Mouse (Mus musculus) layer of hippocampus, postnatal 36 days (tissue): ENCODE measurements around the gene Fbxw21. TPM values are rescaled to one million over a fixed set of nuclear protein-coding genes. Genes with fewer than 3 reads are reported as not detected.
"Not testable (repeated sequence)": the region's sequence is repeated elsewhere in the genome, so short reads cannot be mapped to it uniquely, and the experiment has no call there.

ENCODE experiments used
- DNase-seq, 2 experiments: peaks; one replicate each; pipeline ENCODE4 v3.0.0; 2022
- total RNA-seq, 2 experiments: library from RNA; stranded (reverse); gene quantifications; 2 replicates each; pipeline ENCODE4 v1.2.3; 2021

Fbxw21 gene
- total RNA-seq, result not detected

- no peak for DNase-seq
These were observed at the start of gene Fbxw21 for GRCm38 (mm10) chr9:109161941-109162340. Gene Fbxw21, minus strand, starts transcription at chr9:109162041.

GRCm38 (mm10) chr9:109201347-109201746 lies 39.5 kb upstream of the Fbxw21 start:
- DNase-seq, result not testable (repeated sequence)

DNA sequence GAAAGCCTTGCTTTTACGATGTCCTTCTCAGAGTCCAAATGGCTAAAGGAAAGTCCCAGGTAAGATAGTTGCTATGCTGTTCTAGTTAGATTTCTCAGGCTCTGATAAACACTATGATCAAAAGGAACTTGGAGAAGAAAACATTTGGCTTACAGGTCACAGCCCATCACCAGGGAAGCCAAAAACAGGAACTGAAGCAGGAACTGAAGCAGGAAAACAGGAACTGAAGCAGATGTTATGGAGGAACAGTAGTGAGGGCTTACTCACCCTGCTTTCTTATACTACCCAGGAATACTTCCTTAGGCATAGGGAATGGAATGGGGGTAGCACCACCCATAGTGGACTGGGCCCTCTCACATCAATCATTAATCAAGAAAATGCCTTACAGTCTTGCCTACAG lies 38.5 kb upstream of the Fbxw21 start:
- no peak for DNase-seq

DNA sequence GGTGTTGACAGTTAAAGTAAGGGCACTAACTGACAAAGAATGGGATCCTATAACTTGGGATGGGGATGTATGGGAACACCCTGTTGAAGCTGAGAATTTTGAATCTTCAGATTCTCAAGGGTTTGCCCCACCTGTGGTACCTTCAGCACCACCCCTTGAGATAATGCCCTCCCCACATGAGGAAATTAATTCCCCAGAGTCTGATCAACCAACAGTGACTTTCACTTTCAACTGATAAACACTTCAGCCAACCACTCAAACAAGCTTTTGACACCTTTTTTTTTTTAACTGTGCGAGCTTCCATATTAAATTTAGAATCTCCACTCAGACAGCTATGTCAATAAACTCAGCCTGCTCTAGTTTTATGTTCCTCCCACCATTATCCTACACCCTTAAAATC lies 37.5 kb upstream of the Fbxw21 start:
- DNase-seq, result no peak

GRCm38 (mm10) chr9:109195875-109196274 lies 34.0 kb upstream of the Fbxw21 start, which contains the start of gene Fbxw13:
Gene Fbxw13, minus strand, starts transcription at chr9:109195975.
- DNase-seq, result not testable (repeated sequence)

GRCm38 (mm10) chr9:109177208-109177607 lies 15.4 kb upstream of the Fbxw21 start:
- DNase-seq, result no peak

DNA sequence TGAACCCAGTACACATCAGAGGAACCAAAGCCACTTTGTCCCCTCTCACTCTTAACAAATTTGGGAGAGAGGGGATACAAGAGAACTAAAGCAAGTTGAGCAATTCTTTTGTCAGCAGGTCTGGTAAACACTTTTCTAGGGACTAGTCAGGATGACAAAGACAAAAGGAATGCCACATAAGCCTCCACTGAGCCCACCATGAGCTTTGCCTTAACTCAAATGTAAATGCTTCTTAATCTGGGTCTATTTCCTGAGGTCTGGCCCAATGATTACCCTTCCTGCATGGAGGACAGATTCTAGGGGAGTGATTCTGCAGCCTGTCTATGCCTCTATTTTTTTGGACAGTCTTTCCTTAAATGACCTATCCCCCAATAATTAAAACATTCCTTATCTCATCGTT lies 14.5 kb upstream of the Fbxw21 start:
- no peak for DNase-seq

- DNase-seq, result no peak
These were observed 5.5 kb upstream of the Fbxw21 start for GRCm38 (mm10) chr9:109167316-109167715.

DNA sequence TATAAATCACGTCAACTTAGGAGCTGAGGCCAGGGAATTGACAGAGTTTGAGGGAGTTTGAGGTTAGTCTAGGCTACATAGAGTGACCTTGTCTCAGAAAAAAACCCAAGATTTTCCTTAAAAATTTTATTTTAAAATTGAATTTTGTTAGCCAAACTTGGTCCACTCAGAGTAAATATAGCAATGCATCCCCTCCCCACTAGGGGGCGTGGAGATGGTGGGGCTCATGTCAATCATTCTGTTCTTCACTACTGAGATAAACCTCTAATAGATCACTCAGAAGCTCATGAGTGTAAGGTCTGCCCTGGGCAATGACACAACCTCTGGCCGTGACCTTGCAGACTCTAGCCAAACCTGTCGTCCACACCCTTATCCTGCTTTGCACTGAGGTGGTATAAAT lies 21.4 kb downstream of the Fbxw21 start:
- DNase-seq, result not testable (repeated sequence)

GRCm38 (mm10) chr9:109130076-109130475 lies 31.8 kb downstream of the Fbxw21 start:
- no peak for DNase-seq

- DNase-seq, result no peak
These were observed 33.6 kb downstream of the Fbxw21 start for GRCm38 (mm10) chr9:109128211-109128610.

- DNase-seq, result no peak
These were observed 34.8 kb downstream of the Fbxw21 start for GRCm38 (mm10) chr9:109127076-109127475.

DNA sequence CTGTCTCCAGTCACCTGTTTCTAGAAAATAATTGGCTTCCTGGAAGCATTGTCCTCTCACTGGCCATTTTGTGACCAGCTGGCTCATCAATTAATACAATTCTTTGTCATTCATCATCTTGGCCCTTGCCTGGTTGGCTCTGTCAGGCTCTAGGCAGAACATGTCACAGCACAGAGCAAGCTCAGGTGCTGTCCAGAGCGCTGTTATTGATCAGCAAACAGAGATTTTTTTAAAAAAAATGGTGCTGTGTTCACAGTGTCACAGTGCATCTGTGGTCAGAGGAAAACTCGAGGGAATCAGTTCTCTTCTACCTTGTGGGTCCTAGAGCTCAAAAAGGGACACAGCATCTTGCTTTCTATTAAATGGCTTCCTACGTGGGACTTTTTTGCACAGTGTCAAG lies 36.4 kb downstream of the Fbxw21 start:
- no peak for DNase-seq

GRCm38 (mm10) chr9:109125043-109125442 lies 36.8 kb downstream of the Fbxw21 start:
- no peak for DNase-seq

GRCm38 (mm10) chr9:109124164-109124563 lies 37.7 kb downstream of the Fbxw21 start:
- DNase-seq, result no peak

GRCm38 (mm10) chr9:109123266-109123665 lies 38.6 kb downstream of the Fbxw21 start:
- DNase-seq, result no peak

- DNase-seq, result peak in 1 of 2 experiments; percentile 26
These were observed 39.2 kb downstream of the Fbxw21 start for GRCm38 (mm10) chr9:109122553-109123085.

DNA sequence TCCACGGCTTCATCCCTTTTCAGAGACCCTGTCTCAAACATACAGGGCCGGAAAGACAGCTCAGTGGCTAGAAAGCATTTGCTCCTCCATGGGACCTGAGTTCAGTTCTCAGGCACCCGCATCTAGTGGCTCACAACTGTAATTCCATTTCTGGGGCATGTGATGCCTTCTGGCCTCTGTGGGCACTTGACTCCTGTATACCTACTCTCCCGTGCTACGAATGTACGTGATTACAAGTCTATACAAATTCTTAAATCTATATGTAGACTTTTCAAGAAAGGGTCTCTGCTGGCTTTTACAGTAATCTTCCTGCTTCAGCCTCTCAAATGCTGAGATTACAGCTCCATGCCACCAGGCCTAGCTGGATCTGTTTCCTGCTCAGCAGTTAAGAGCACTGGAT lies 40.9 kb downstream of the Fbxw21 start:
- no peak for DNase-seq

DNA sequence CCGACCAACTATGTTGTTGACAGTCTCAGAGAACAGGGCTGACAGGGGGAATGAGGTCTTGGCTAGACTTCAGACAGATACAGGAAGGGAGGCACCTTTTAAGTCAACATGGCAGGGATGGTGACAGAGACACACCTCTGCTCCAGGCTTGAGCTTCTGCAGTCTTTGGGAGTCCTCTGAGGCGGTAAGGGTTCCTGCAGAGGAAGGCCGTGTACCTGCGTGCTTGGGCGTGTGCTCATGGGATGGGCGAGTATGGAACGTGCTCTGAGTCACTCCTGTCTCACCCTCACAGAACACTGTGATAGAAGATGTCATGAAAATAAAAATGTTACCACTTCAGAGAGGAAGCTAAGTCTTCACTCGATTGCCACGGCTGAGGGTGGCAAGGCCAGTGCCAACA lies 42.3 kb downstream of the Fbxw21 start:
- DNase-seq, result no peak

DNA sequence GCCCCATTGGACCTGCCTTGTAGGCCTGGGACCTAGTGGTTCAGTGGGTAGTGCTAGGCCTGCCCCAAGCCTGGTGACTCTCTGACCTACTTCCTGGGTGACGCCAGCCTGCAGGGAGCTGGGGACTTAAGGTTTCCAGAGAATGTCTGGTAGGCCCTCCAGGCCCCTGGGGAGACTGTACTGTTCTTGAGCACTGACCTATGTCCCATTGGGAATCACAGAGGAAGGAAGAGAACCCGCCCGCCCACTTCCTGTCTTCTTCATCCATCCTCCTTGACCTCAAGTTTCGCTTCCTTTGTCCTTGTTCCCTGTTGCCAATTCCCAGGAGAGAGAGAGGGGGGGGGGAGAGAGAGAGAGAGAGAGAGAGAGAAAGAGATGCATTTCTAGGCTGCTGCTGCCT lies 43.7 kb downstream of the Fbxw21 start:
- DNase-seq, result no peak

- no peak for DNase-seq
These were observed 45.6 kb downstream of the Fbxw21 start for GRCm38 (mm10) chr9:109116205-109116604.

- DNase-seq, result no peak
These were observed 47.0 kb downstream of the Fbxw21 start for GRCm38 (mm10) chr9:109114871-109115270.

DNA sequence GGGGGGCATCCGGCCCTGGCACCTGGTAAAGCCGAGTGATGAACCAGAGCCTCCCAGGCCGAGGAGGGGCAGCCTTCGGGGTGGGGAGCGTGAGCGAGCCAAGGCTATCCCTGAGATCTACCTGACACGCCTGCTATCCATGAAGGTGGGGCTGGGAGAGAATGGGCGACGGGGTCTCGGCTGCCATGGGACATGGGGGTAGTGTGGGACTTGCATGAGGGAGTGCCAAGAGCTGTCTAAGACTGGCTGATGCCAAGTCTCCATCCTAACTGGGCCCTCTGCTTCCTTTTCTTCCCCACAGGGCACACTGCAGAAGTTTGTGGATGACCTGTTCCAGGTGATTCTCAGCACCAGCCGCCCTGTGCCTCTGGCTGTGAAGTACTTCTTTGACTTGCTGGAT lies 47.6 kb downstream of the Fbxw21 start:
- no peak for DNase-seq

GRCm38 (mm10) chr9:109113331-109113730 lies 48.5 kb downstream of the Fbxw21 start:
- DNase-seq, result no peak

- DNase-seq, result no peak
These were observed 50.2 kb downstream of the Fbxw21 start for GRCm38 (mm10) chr9:109111591-109111990.
